Mouse (Mus musculus) cerebellum, adult 2 months (tissue): ENCODE results near the gene Arhgap21. TPM values are rescaled to one million over a fixed set of nuclear protein-coding genes. Genes with fewer than 3 reads are reported as not detected.
A peak's percentile ranks its signal among the peaks of the same experiment; 100 is the strongest.

Experiments used
- DNase-seq, 2 experiments: peaks; one replicate each; pipeline ENCODE4 v3.0.0; 2021
- H3K27ac ChIP-seq: fragments of 200-500 bp; 2 replicates; pipeline ENCODE4 v1.5.1; 2012; ENCODE audit warnings: low read length, control low read depth, inconsistent platforms; ENCODE audit not compliant: insufficient read depth
- H3K27me3 ChIP-seq: fragments of 200-500 bp; 2 replicates; pipeline ENCODE4 v1.6.1; 2012; ENCODE audit warnings: inconsistent platforms, mild to moderate bottlenecking, low read length, moderate library complexity; ENCODE audit not compliant: control insufficient read depth, insufficient read depth
- H3K4me1 ChIP-seq: fragments of 200-500 bp; 2 replicates; pipeline ENCODE4 v1.6.1; 2011; ENCODE audit warnings: low read length; ENCODE audit not compliant: control insufficient read depth, insufficient read depth
- H3K4me3 ChIP-seq: fragments of 200-500 bp; replicated peaks from 2 replicates; pipeline ENCODE3; 2011; ENCODE audit warnings: mild to moderate bottlenecking, low read depth, low read length, control low read depth; ENCODE audit not compliant: insufficient read depth
- CTCF ChIP-seq: fragments of 200-500 bp; IDR thresholded peaks from 2 replicates; pipeline ENCODE4 v1.5.1; 2011; ENCODE audit warnings: low read depth, mild to moderate bottlenecking, control low read depth, low read length, moderate library complexity, borderline replicate concordance; ENCODE audit not compliant: insufficient read depth
- POLR2A ChIP-seq: fragments of 200-500 bp; IDR thresholded peaks from 2 replicates; pipeline ENCODE4 v1.6.1; 2011; ENCODE audit warnings: low read length, control low read depth, borderline replicate concordance; ENCODE audit not compliant: insufficient read depth
- WGBS: fragments of 180-500 bp; shearing (Covaris S2); methylation state at CpG from one replicate; pipeline ENCODE4 v1.1.7; 2018; 5-methylcytosine and 5-hydroxymethylcytosine counted together
- polyA plus RNA-seq: library from polyadenylated mRNA; depleted of rRNA; stranded (reverse); fragments of >200 nt; gene quantifications from 2 replicates; pipeline ENCODE4 v1.2.3, GENCODE M21; 2012

The Arhgap21 gene
- polyA plus RNA-seq, 1 experiment = 213 TPM

DNA sequence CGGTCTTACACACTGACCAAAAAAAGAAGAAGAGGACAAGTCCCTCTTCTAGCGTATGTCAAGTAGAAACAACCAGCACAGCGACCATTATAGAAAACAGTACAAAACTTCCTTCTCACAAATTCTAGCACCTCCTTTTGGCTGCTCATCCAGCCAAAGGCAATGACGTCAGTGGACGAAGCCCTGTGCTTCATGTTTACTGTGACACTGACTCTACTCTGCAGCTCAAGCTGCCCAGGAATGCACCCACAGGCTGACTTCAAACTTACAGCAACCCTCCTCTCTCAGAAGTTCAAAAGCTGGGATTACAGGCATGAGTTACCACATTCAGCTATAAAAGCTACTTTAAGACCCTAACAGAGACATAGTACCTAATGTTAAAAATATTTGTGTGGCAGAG, 72.2 kb downstream of the Arhgap21 start:
- Histone ChIP-seq H3K27ac (no peak overlapping the region), H3K4me3 (no peak overlapping the region), H3K27me3 (no peaks in the 10 kb centered on the region), H3K4me1 (peaks cover 9% of the 10 kb centered on the region)
- 67% methylated on average over 5 of the region's 5 CpGs for WGBS
- peak in 1 of 2 experiments; percentile 52 for DNase-seq
- no peak for TF ChIP-seq POLR2A
- TF ChIP-seq CTCF = no peak

DNA sequence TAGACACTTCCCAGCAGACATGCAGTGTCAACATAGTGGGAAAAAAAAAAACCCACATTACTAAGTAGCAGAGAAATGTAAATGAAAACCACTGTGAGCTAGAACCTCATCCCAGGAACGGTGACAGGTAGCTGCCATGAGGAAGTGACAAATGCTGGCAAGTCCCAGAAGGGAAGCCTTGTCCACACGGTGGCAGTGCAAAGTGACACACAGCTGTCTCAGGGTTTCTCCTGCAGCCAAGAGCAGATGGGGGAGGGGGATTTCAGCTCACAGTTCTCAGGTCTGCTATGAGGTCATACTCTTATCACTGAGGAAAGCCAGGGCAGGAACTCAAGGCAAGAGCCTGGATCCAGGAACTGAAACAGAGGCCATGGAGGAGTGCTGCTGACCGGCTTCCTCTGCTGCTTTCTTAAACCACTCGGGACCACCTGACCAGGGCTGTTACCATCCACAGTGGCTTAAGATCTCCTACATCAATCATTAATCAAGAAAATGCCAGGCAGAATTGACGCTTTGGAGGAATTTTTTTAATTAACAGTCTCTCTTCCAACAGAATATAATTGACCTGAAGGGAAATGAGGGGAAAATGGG, 74.5 kb downstream of the Arhgap21 start:
- Histone ChIP-seq H3K27ac (no peak overlapping the region; the same call in 1 of the 2 replicates), H3K27me3 (no peaks in the 10 kb centered on the region), H3K4me1 (peaks cover 5% of the 10 kb centered on the region), H3K4me3 (no peak overlapping the region)
- DNase-seq = peak; percentile 57 to 70
- 48% methylated on average over 5 of the region's 5 CpGs for WGBS
- TF ChIP-seq CTCF (peak; percentile 66), POLR2A (no peak)

DNA sequence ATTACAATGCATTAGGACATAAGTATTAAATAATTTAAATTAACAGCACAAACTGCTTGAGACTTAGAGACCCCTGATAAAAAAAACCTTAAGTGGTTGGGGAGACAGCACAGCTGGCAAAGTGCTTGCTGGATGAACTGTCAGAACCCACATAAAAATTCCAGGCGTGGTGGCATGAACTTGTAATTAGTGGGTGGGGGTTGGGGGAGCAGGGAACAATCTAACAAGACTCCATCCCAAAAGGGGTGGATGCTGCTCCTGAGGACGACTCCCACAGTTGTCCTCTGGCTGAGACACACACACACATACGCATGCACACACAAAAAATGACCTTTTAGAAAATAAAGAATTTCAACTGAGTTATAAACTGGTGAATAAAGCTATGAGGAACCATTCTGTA, 79.9 kb downstream of the Arhgap21 start:
- WGBS = 68% methylated on average over 3 of the region's 3 CpGs
- TF ChIP-seq CTCF = no peak
- TF ChIP-seq POLR2A = no peak
- no peak for DNase-seq
- Histone ChIP-seq H3K4me3 (no peak overlapping the region), H3K4me1 (peaks cover 5% of the 10 kb centered on the region), H3K27me3 (no peaks in the 10 kb centered on the region), H3K27ac (no peak overlapping the region)

DNA sequence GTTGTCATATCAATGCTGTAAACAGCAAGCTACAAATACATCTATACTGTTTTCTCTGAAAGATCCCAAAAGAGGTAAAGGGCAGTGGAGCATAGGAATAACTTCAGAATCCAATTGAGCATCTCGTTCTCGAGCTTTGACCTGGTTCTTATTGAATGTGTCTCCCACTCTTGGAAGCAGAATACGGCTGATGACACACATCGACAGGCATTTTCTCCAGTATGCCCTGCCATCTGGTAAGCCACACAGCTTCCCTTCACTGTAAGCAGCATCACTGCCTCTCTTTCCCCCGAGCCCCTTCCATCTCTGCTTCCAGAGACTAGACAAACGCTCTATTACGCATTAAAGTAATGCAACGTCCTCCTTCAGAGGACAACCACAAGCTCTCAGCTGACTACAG, 85.4 kb downstream of the Arhgap21 start:
- Histone ChIP-seq H3K4me1 (peaks cover 17% of the 10 kb centered on the region; the same call in 1 of the 2 replicates), H3K4me3 (no peak overlapping the region), H3K27ac (0 out of 2 replicates have a peak overlapping the region, but pooled peaks have one; percentile 22), H3K27me3 (no peaks in the 10 kb centered on the region)
- TF ChIP-seq CTCF (no peak), POLR2A (no peak)
- WGBS = 16% methylated on average over 8 of the region's 8 CpGs
- DNase-seq = peak in 1 of 2 experiments; percentile 41

DNA sequence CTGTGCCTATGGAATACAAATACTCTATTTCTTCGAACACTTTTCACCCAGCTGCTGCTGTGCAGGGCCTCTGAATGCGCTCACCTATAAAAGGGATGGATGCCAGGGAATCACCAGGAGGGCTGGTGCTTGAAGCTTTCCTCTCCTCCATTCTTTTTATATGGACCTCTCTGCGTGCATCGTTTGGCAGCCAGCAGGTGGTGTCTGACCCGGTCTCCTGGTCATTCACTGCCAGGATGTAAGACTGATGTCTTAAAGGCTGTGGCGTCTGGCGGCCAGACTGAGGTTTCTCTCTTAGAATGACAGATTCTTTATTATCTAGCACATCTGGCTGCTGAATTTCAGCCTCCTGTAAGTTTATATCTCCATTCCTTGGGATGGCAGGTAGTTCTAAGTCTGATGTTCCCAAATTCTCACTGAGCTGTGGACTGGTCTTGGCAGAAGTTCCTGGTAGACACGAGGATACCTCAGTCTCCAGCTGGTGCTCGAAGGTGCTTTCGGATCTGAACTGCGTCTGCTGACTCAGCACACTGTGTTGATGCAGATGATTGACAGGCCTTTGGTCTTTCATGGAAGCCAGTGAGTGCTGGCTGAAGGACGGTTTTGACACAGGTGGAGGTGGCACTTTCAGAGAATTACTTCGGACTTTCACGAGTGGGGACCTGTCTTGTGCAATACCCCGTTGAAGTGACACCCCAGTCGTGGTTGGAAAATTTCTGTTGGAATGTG, 88.6 kb downstream of the Arhgap21 start:
- H3K27ac ChIP-seq = no peak overlapping the region
- no peak for DNase-seq
- H3K4me1 ChIP-seq = peaks cover 19% of the 10 kb centered on the region; the same call in 1 of the 2 replicates
- H3K4me3 ChIP-seq = no peak overlapping the region
- 0 out of 2 replicates have a peak, but pooled peaks have one; percentile 11 for TF ChIP-seq CTCF
- no peak for TF ChIP-seq POLR2A
- no peaks in the 10 kb centered on the region for H3K27me3 ChIP-seq
- 45% methylated on average over 16 of the region's 16 CpGs for WGBS

DNA sequence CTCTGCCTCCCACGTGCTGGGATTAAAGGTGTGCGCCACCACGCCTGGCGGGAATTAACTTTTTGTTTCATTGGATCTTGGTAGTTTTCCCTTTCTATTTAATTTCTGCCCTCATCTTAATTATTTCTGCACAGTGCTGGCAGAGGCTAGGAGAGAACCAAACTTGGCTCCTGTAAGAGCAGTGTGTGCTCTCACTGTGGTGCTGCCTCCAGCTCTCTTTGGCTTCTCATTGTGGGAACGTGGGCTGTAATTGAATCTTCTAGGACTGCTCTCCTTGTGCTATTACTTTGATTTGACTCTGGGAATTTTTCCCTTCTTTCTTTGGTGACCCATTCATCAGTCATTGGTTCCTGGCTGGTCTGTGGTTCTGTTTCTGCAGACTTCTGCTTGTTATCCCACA, 94.1 kb downstream of the Arhgap21 start:
- TF ChIP-seq POLR2A = no peak
- TF ChIP-seq CTCF = no peak
- no peak overlapping the region for H3K4me3 ChIP-seq
- no peaks in the 10 kb centered on the region for H3K27me3 ChIP-seq
- 75% methylated on average over 5 of the region's 5 CpGs for WGBS
- no peak overlapping the region for H3K27ac ChIP-seq
- 0 out of 2 replicates have a peak, but pooled peaks cover 6% of the 10 kb centered on the region for H3K4me1 ChIP-seq
- no peak for DNase-seq

DNA sequence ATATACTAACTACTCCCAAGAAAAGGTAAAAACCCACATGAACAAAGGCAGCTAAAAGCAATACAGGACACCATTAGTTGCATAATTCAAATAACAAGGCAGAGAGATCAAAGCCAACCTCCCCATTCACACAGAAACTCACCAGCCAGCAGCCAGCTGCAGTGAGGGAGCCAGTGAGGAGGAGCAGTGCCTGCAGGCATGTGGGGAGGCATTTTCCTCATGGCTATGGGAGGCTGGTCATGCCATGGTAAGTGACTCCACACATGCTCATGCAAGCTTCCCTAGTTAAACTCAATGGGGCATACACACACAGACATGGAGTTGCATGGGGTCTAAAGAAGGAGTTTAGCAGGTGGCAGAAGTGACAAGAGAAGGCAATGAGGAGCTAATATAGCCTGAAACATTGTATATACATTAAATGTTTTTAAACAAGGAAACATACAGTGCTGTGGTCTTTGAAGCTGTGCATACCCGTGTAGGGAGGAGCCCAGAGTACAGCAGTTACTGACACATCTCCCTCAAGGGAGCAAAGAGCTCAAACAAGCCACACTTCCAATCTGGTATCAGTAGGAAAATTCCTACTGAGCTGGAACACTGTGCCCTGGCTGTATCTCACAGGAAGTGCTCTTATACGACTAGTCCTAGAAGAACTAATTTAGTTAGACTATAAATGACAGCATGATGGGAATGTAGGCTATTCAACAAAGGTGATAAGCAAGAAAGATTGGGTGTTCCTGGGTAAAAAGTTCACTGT, 99.3 kb downstream of the Arhgap21 start:
- WGBS = 17% methylated on average over 2 of the region's 2 CpGs
- H3K27ac ChIP-seq = no peak overlapping the region

DNA sequence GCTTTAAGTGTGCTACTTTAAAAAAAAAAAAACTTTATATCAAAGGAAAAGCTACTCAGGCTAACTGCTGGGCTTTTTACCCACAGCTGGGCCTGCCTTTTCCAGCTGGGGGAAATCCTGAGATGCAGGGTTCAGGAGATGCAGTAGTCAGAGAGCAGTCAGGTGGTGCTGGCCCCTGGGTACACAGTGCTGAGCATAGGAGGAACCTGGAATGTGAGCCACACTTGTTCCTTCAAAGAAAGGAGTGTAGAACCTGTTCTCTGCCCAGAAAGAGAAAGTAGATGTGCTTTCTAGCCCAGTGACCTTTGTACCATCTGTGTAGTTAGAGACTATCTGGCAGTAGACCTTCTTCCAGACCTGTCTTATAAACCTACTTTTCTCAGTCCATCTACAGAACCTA, 100.6 kb downstream of the Arhgap21 start:
- Histone ChIP-seq H3K4me3 (no peak overlapping the region), H3K4me1 (peaks cover 10% of the 10 kb centered on the region; the same call in 1 of the 2 replicates), H3K27ac (no peak overlapping the region), H3K27me3 (no peaks in the 10 kb centered on the region)
- DNase-seq = peak in 1 of 2 experiments; percentile 36
- TF ChIP-seq CTCF (no peak), POLR2A (no peak)

More for the DNA sequence above, 99.3 kb downstream of the Arhgap21 start:
- no peaks in the 10 kb centered on the region for H3K27me3 ChIP-seq
- no peak overlapping the region for H3K4me3 ChIP-seq
- peak in 1 of 2 experiments; percentile 44 for DNase-seq
- TF ChIP-seq CTCF (no peak), POLR2A (no peak)
- H3K4me1 ChIP-seq = peaks cover 13% of the 10 kb centered on the region; the same call in 1 of the 2 replicates
